Mouse (Mus musculus): Measurements from ENCODE around the gene Chpf2.

- TF ChIP-seq POLR2A (IDR thresholded peaks at IDR 0.05; ENCODE audit: low read depth, low read length) = no peak
- TF ChIP-seq CTCF (IDR thresholded peaks at IDR 0.05; ENCODE audit: extremely low read depth, insufficient read length, insufficient replicate concordance, low read depth, low read length) = no peak
Observed at GRCm38 (mm10) chr5:24636987-24637386, 50.4 kb downstream of the Chpf2 start.
